Comparison of ENCODE assay signal across 15 mouse cellular contexts in the genomic region with DNA sequence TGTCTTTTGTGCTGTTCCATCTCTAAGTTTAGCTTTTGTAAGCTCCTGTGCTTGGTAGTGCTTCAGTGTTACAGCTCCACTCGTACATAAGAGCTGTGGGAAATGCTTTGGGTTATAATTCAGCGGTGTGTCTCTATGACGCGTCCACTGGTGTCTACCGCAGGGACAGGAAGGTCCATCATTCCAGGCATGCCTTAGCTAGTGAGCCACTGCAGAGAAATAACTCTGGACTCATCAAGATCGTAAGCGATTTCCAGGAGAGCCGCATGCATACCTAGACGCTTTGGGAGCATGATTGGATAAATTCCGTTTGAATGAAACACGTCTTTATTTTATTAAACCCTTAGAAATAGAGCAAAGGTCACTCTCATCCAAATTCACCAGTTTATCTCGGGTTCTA.
"Had no signal": no experiment of that assay in that cellular context is flagged by ENCODE, and none has a peak within 500 bp of the region (broad histone marks: within the 10 kb centered on the region; RNA-seq: fewer than 3 reads in every experiment).

No protein-coding gene starts in this region.

- DNase-seq: lung, adult 2 months; lung, postnatal 14 days; lung, postnatal 36 days; right cerebral cortex, postnatal 14 days; thymus, adult 2 months; thymus, postnatal 25 days; thymus, postnatal 4 days had no signal

- H3K4me3 ChIP-seq: lung, embryonic 15.5 days; megakaryocyte, embryonic 14.5 days; midbrain, embryonic 13.5 days; midbrain, embryonic 15.5 days; neural tube, embryonic 12.5 days; stomach, embryonic 15.5 days had no signal

- H3K27me3 ChIP-seq: lung, embryonic 15.5 days; megakaryocyte, embryonic 14.5 days; midbrain, embryonic 13.5 days; midbrain, embryonic 15.5 days; neural tube, embryonic 12.5 days; stomach, embryonic 15.5 days had no signal

- H3K27ac ChIP-seq: lung, embryonic 15.5 days; macrophage; midbrain, embryonic 13.5 days; midbrain, embryonic 15.5 days; neural tube, embryonic 12.5 days; stomach, embryonic 15.5 days; stomach, postnatal 0 days had no signal

- H3K36me3 ChIP-seq: lung, embryonic 15.5 days; midbrain, embryonic 15.5 days; neural tube, embryonic 12.5 days; stomach, embryonic 15.5 days had no signal
